Mouse (Mus musculus) CH12.LX (cell line): ENCODE measurements around the gene Bcl9l. TPM values are rescaled to one million over a fixed set of nuclear protein-coding genes. Genes with fewer than 3 reads are reported as not detected.

Experiments
- DNase-seq: peaks from one replicate; pipeline ENCODE4 v3.0.0-alpha.2; 2013; ENCODE audit errors: extremely low read depth
- H3K27ac ChIP-seq: 2 replicates; pipeline ENCODE4 v1.5.1; 2012; ENCODE audit warnings: low read depth, mild to moderate bottlenecking, control low read depth, moderate library complexity; ENCODE audit not compliant: insufficient read depth
- H3K27me3 ChIP-seq: replicated peaks from 2 replicates; pipeline ENCODE3; 2012; ENCODE audit warnings: inconsistent platforms
- H3K36me3 ChIP-seq, 2 experiments: replicated peaks in 1 of 2; 2 replicates each; pipeline versions ENCODE3 to v1.6.1; 2012; ENCODE audit warnings: inconsistent platforms in 1 of 2, low read length in 1 of 2, mild to moderate bottlenecking in 1 of 2, mixed read lengths in 1 of 2, moderate library complexity in 1 of 2; ENCODE audit not compliant: control insufficient read depth in 1 of 2, insufficient read depth in 1 of 2
- H3K4me1 ChIP-seq, 2 experiments: 2 replicates each; pipeline ENCODE4 v1.6.1; 2012; ENCODE audit warnings: inconsistent platforms in 1 of 2, moderate library complexity in 1 of 2; ENCODE audit not compliant: insufficient read depth in 2 of 2, control insufficient read depth in 1 of 2
- H3K4me2 ChIP-seq: 2 replicates; pipeline ENCODE4 v1.6.1; 2012; ENCODE audit warnings: low read depth, mild to moderate bottlenecking, control low read depth; ENCODE audit not compliant: poor library complexity, insufficient read depth, severe bottlenecking
- H3K4me3 ChIP-seq, 3 experiments: fragments of 150-350 bp in 1 of 3; sonication (generic) in 1 of 3; replicated peaks in 1 of 3; 2 replicates each; pipeline versions ENCODE3 to v1.5.1; 2011 to 2012; ENCODE audit warnings: low read depth in 2 of 3, low read length in 2 of 3, mild to moderate bottlenecking in 2 of 3, moderate library complexity in 2 of 3, control low read depth in 1 of 3, improper control_type of control experiment in 1 of 3, inconsistent platforms in 1 of 3, mixed read lengths in 1 of 3; ENCODE audit not compliant: poor library complexity in 1 of 3
- H3K79me2 ChIP-seq: replicated peaks from 2 replicates; pipeline ENCODE4 v1.6.1; 2012; ENCODE audit warnings: mild to moderate bottlenecking, moderate library complexity; ENCODE audit not compliant: control insufficient read depth, poor library complexity, insufficient read depth, severe bottlenecking; ENCODE audit errors: extremely low read depth
- H3K9ac ChIP-seq: 2 replicates; pipeline ENCODE4 v1.6.1; 2012; ENCODE audit warnings: low read depth, mild to moderate bottlenecking, control low read depth, moderate library complexity; ENCODE audit not compliant: insufficient read depth
- H3K9me3 ChIP-seq: replicated peaks from 2 replicates; pipeline ENCODE3; 2012; ENCODE audit warnings: low read length, inconsistent platforms, mixed read lengths
- BHLHE40 ChIP-seq: IDR thresholded peaks from 2 replicates; pipeline ENCODE4 v1.6.1; 2011; ENCODE audit warnings: mild to moderate bottlenecking, low read depth, low read length, improper control_type of control experiment
- CHD1 ChIP-seq: IDR thresholded peaks from 2 replicates; pipeline ENCODE4 v1.6.1; 2012; ENCODE audit warnings: low read depth, low read length, improper control_type of control experiment, inconsistent platforms
- CHD2 ChIP-seq: IDR thresholded peaks from 2 replicates; pipeline ENCODE4 v1.6.1; 2011; ENCODE audit warnings: low read length, improper control_type of control experiment
- CTCF ChIP-seq, 2 experiments: IDR thresholded peaks in 1 of 2; conservative IDR thresholded peaks in 1 of 2; 2 replicates each; pipeline ENCODE4 v1.5.1; 2011 to 2012; ENCODE audit warnings: low read depth in 2 of 2, low read length in 2 of 2, improper control_type of control experiment in 1 of 2, inconsistent platforms in 1 of 2, mild to moderate bottlenecking in 1 of 2, moderate library complexity in 1 of 2
- EP300 ChIP-seq: IDR thresholded peaks from 2 replicates; pipeline ENCODE4 v1.6.1; 2011; ENCODE audit warnings: low read length, improper control_type of control experiment
- ETS1 ChIP-seq: conservative IDR thresholded peaks from 2 replicates; pipeline ENCODE4 v1.6.1; 2012; ENCODE audit warnings: low read depth, mild to moderate bottlenecking, inconsistent platforms, low read length, improper control_type of control experiment, moderate library complexity
- IRF4 ChIP-seq: IDR thresholded peaks from 2 replicates; pipeline ENCODE4 v1.6.1; 2014; ENCODE audit warnings: low read depth, mild to moderate bottlenecking, inconsistent platforms, low read length, improper control_type of control experiment
- JUN ChIP-seq: IDR thresholded peaks from 2 replicates; pipeline ENCODE4 v1.6.1; 2011; ENCODE audit warnings: low read depth, mild to moderate bottlenecking, low read length, improper control_type of control experiment, moderate library complexity; ENCODE audit not compliant: insufficient read depth
- KAT2A ChIP-seq: IDR thresholded peaks from 2 replicates; pipeline ENCODE4 v1.6.1; 2012; ENCODE audit warnings: low read length, improper control_type of control experiment, inconsistent platforms; ENCODE audit not compliant: insufficient replicate concordance
- MEF2A ChIP-seq: IDR thresholded peaks from 2 replicates; pipeline ENCODE4 v1.6.1; 2014; ENCODE audit warnings: low read depth, mild to moderate bottlenecking, inconsistent platforms, low read length, improper control_type of control experiment, borderline replicate concordance
- MYC ChIP-seq: IDR thresholded peaks from 2 replicates; pipeline ENCODE4 v1.6.1; 2011; ENCODE audit warnings: low read depth, mild to moderate bottlenecking, improper control_type of control experiment, low read length
- NELFE ChIP-seq: IDR thresholded peaks from 2 replicates; pipeline ENCODE4 v1.6.1; 2011; ENCODE audit warnings: low read depth, low read length, improper control_type of control experiment
- NRF1 ChIP-seq: IDR thresholded peaks from 2 replicates; pipeline ENCODE4 v1.6.1; 2014; ENCODE audit warnings: low read depth, mild to moderate bottlenecking, inconsistent platforms, low read length, improper control_type of control experiment, moderate library complexity
- PAX5 ChIP-seq: IDR thresholded peaks from 2 replicates; pipeline ENCODE4 v1.6.1; 2012; ENCODE audit warnings: low read length, inconsistent platforms, mixed read lengths
- POLR2A ChIP-seq: IDR thresholded peaks from 2 replicates; pipeline ENCODE4 v1.6.1; 2011; ENCODE audit warnings: low read depth, mild to moderate bottlenecking, improper control_type of control experiment, low read length
- POLR2AphosphoS2 ChIP-seq: IDR thresholded peaks from 2 replicates; pipeline ENCODE4 v1.6.1; 2011; ENCODE audit warnings: low read depth, low read length, improper control_type of control experiment
- RCOR1 ChIP-seq: conservative IDR thresholded peaks from 2 replicates; pipeline ENCODE4 v1.6.1; 2012; ENCODE audit warnings: low read depth, mild to moderate bottlenecking, inconsistent platforms, low read length, improper control_type of control experiment
- SIN3A ChIP-seq: IDR thresholded peaks from 2 replicates; pipeline ENCODE4 v1.6.1; 2012; ENCODE audit warnings: low read length, improper control_type of control experiment, inconsistent platforms
- ZKSCAN1 ChIP-seq: IDR thresholded peaks from 2 replicates; pipeline ENCODE4 v1.6.1; 2012; ENCODE audit warnings: low read depth, inconsistent platforms, low read length, improper control_type of control experiment, borderline replicate concordance
- ZNF384 ChIP-seq: IDR thresholded peaks from 2 replicates; pipeline ENCODE4 v1.6.1; 2012; ENCODE audit warnings: low read depth, low read length, improper control_type of control experiment, inconsistent platforms
- dilution Hi-C: fragments of 300-500 bp; cut with MboI; formaldehyde crosslinking; loops from 2 replicates; pipeline ENCODE4 v1.14.3; 2020; ENCODE audit warnings: low sequenced_read_pairs; ENCODE audit not compliant: extremely low pct_unique_long_range_greater_than_20kb, extremely low pct_ligation_motif_present
- in situ Hi-C: fragments of 300-500 bp; cut with MboI; formaldehyde crosslinking; loops from 3 replicates; pipeline ENCODE4 v1.14.3; 2019; ENCODE audit warnings: low sequenced_read_pairs, low pct_ligation_motif_present, low pct_unique_long_range_greater_than_20kb, mixed read lengths
- polyA plus RNA-seq: library from polyadenylated mRNA; unstranded; fragments of >175 nt; gene quantifications from 2 replicates; pipeline ENCODE4 v1.2.1, GENCODE M21; 2012; ENCODE audit warnings: low read depth; ENCODE audit not compliant: insufficient read length
- total RNA-seq, 2 experiments: library from RNA; depleted of rRNA; stranded (reverse); fragments of 300-350 nt in 1 of 2; fragments of >200 nt in 1 of 2; gene quantifications; 2 replicates each; pipeline ENCODE4 v1.2.3; 2012 to 2014

Bcl9l gene
- total and polyA plus RNA-seq, 3 experiments = 0.67 to 7.5 (median 1.6) TPM

DNA sequence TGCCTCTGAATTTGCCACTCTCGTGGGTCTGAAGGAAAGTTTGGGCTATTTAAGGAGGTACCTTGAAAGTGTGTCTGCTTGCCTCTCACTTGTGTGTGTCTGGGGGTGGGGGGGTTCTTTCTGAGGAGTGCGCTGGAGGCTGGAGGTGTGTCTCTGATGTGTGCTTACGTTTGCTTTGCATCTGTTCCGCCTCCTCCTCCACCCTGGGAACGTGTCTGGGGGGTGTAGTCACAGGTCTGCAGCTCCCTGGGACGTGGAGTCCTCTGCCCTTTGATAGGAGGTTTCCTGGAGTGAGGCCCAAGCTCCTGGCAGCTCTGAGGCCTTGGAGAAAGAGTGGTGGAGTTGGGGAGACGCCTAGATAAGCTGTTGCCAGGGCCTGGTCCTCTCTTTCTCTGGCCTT, 4.8 kb downstream of the Bcl9l start:
- peaks cover 14 to 83% of the 10 kb centered on the region in 2 experiments for H3K4me1 ChIP-seq
- peaks cover 0 to 38% of the 10 kb centered on the region in 2 experiments for H3K36me3 ChIP-seq
- H3K4me2 ChIP-seq = no peak overlapping the region
- H3K9ac ChIP-seq = no peak overlapping the region
- TF ChIP-seq CHD1 = no peak
- no peak for TF ChIP-seq EP300
- TF ChIP-seq MYC = no peak
- TF ChIP-seq SIN3A = no peak
- no peak for TF ChIP-seq MEF2A
- no peak for TF ChIP-seq BHLHE40
- TF ChIP-seq PAX5 = no peak
- TF ChIP-seq ZNF384 = no peak
- TF ChIP-seq POLR2A = no peak
- no peak for TF ChIP-seq IRF4
- no peak for TF ChIP-seq ETS1
- no peak for TF ChIP-seq POLR2AphosphoS2
- no peak for TF ChIP-seq CTCF (conservative IDR thresholded peaks at IDR 0.05 in 1 of 2, IDR thresholded peaks at IDR 0.05 in 1 of 2; ENCODE audit: low read depth in 2 of 2, low read length in 2 of 2)
- TF ChIP-seq NELFE = no peak
- no peak for TF ChIP-seq RCOR1
- TF ChIP-seq CHD2 = no peak
- TF ChIP-seq JUN = no peak
- no peak for TF ChIP-seq KAT2A
- no peak overlapping the region for H3K4me3 ChIP-seq
- no peak overlapping the region for H3K27ac ChIP-seq
- DNase-seq = no peak
- no peaks in the 10 kb centered on the region for H3K79me2 ChIP-seq
- no peaks in the 10 kb centered on the region for H3K27me3 ChIP-seq
- in situ Hi-C loops (no loop called here), dilution Hi-C loops (no loop called here)
- H3K9me3 ChIP-seq = no peaks in the 10 kb centered on the region

DNA sequence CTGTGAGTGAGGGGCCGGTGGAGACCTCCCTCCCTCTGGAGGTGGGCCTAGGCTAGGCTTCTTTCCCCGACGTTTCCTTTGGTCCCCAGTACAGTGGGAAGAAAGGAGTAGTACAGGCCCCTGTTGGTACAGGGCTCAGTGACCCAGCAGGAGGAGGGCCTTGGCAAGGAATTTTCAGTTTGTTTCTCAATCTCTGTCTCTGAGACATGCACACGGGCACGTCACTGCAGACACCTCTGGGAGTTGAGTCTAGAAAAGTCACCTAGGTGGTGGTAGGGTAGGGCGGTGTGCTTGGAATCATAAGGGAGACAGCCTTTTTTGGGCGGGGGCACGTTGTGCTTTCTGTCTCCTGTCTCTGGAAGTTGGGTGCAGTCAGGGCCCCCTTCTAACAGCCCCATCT, 5.8 kb downstream of the Bcl9l start:
- Histone ChIP-seq H3K79me2 (no peaks in the 10 kb centered on the region), H3K36me3 (peaks cover 0 to 41% of the 10 kb centered on the region in 2 experiments), H3K4me2 (no peak overlapping the region), H3K4me1 (peaks cover 23 to 92% of the 10 kb centered on the region in 2 experiments), H3K27me3 (no peaks in the 10 kb centered on the region), H3K9me3 (no peaks in the 10 kb centered on the region), H3K27ac (no peak overlapping the region), H3K4me3 (no peak overlapping the region), H3K9ac (no peak overlapping the region)
- TF ChIP-seq NRF1 (no peak), ZKSCAN1 (no peak), CTCF (conservative IDR thresholded peaks at IDR 0.05 in 1 of 2, IDR thresholded peaks at IDR 0.05 in 1 of 2; ENCODE audit: low read depth in 2 of 2, low read length in 2 of 2) (no peak)
- dilution Hi-C loops = no loop called here
- no peak for DNase-seq
- in situ Hi-C loops = no loop called here
